Mouse (Mus musculus): Measurements from ENCODE around the gene Atrnl1. TPM values are rescaled to one million over a fixed set of nuclear protein-coding genes. Genes with fewer than 3 reads are reported as not detected.
"Not testable (repeated sequence)": the region's sequence is repeated elsewhere in the genome, so short reads cannot be mapped to it uniquely, and the experiment has no call there.

Gene Atrnl1
- total RNA-seq, 1 experiment from 2014 or later: 27.2 TPM

- no peak for ATAC-seq (ENCODE audit: extremely low read depth, insufficient number of reproducible peaks, low FRiP score, poor library complexity, severe bottlenecking)
Observed at GRCm38 (mm10) chr19:57985918-57986900, 375.4 kb downstream of the Atrnl1 start.

GRCm38 (mm10) chr19:57987696-57988393 lies 377.0 kb downstream of the Atrnl1 start:
- ATAC-seq (ENCODE audit: extremely low read depth, insufficient number of reproducible peaks, low FRiP score, poor library complexity, severe bottlenecking): no peak

GRCm38 (mm10) chr19:57988559-57989093 lies 377.8 kb downstream of the Atrnl1 start:
- no peak for ATAC-seq (ENCODE audit: extremely low read depth, insufficient number of reproducible peaks, low FRiP score, poor library complexity, severe bottlenecking)

DNA sequence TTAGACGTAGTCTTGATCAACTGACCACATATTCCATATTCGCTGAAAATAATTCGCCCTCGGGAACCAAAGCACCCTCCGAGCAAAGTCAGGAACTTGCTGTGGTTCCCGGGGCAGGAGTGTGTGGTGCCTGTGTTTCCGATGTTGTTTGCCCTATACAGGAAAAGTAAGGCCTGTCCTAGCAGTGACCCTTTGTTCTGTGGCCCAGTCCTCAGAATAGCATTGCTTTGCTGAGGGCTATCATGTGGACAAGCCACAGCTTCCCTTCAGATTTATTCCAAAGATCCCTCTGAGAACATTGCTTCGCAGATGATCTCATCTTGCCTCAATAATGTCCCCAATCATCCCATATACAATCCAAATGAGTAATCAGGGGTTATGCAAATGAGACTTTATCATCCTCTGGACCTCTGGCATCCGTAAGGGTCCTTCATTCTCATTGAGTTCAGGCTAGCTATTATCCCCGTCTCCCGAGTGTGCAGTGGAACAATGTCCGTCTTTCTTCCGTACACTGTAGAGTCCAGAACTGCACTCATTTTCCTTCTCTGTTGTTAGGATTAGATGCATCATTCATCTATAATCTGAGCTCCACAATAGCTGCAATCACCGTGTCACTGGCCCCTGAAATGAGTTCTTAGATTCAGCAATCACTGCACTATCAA lies 380.4 kb downstream of the Atrnl1 start:
- no peak for ATAC-seq (ENCODE audit: extremely low read depth, insufficient number of reproducible peaks, low FRiP score, poor library complexity, severe bottlenecking)

DNA sequence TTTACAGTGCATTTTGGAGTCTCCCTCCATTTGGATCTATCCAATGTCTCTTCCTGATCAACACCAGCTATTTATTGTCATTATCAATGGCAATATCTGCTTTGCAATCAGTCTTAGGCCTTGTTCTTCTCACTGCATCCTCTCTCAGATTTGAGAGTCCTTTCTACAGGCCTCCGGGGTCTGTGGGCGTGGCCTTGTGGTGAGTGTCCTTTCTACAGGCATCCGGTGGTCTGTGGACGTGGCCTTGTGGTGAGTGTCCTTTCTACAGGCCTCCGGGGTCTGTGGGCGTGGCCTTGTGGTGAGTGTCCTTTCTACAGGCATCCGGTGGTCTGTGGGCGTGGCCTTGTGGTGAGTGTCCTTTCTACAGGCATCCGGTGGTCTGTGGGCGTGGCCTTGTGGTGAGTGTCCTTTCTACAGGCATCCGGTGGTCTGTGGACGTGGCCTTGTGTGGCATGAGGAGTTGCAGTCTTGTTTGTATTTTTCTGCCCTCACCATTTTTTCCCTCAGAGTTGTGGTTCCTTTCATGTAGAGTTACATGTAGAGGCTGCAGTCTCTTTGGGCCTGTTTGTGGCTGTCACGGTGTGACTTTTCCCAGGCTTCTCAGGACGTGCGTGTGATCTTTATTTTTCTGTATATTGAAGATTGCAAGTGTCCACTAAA lies 383.5 kb downstream of the Atrnl1 start:
- not testable (repeated sequence) for ATAC-seq (ENCODE audit: extremely low read depth, insufficient number of reproducible peaks, low FRiP score, poor library complexity, severe bottlenecking)

DNA sequence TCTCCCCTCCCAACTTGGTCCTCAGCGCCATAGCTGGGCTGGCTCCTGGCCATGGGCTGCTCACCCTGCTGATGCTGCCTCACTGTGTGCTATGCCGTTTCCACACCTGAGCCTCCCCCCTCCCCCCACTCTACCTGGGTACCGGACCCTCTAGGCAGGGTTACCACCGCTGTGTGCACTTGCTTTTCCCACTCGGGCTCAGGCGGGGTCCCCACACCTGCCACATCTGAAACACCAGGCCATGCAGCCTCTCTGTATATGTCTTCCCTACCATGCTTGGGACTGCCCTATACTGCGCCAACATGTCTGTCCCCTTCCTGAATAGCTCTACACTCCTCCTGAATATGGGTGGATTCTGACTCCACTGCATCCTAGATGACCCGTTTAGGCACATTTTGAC lies 384.2 kb downstream of the Atrnl1 start:
- ATAC-seq (ENCODE audit: extremely low read depth, insufficient number of reproducible peaks, low FRiP score, poor library complexity, severe bottlenecking): no peak

DNA sequence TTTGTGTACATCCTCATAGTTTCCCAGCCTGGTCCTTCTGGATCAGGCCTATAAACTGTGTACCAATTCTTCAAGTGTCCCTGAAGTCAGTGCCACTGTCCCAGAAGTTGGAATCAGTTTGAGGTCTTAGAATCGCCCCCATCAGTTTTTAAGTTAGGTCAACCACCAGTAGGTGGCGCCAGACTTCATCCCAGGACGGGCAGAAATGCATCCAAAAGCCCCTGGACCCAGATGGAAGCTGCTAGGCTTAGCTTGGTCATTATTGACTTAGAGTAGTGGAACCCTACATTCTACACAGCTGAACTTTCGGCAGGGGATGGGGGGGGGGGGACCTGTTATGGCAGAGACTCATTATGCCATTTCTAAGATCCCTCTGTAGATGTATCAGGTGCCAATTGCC lies 387.1 kb downstream of the Atrnl1 start:
- no peak for ATAC-seq (ENCODE audit: extremely low read depth, insufficient number of reproducible peaks, low FRiP score, poor library complexity, severe bottlenecking)

DNA sequence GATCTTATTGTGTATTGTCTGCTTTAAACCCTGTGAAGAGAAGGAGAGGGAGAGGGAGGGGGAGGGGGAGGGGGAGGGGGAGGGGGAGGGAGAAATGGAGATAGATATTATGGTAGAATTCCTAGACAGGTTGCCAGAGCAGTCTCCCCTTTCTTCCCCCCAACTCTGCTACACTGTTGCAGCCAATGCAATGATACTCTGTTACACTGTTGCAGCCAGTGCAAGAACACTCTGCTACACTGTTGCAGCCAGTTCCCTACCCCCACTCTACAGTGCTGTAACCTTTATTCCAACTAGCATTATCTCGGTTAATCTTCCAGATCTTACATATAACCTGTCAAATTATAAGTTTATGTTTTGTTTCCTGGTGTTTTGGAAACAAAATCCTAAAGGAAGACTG lies 400.8 kb downstream of the Atrnl1 start:
- ATAC-seq (ENCODE audit: extremely low read depth, insufficient number of reproducible peaks, low FRiP score, poor library complexity, severe bottlenecking): no peak

DNA sequence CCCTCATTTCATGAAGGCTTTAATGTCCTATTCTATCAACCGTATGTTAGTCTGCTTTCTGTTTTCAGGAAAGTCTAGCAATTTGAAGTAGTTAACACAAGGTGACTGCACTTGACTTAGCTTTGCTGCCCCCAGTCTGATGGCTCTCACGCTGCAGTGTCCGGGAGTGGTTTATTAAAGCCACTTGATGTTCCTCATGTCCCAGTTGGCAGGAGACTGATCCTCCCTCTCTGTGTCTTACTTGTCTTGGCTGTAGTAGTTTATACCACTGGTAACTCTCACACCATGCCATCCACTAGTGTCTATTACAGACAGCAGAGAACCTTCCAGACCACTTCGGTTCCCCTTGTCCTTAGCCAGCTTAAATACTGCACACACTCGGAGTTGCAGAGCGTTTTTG lies 404.9 kb downstream of the Atrnl1 start:
- no peak for ATAC-seq (ENCODE audit: extremely low read depth, insufficient number of reproducible peaks, low FRiP score, poor library complexity, severe bottlenecking)

GRCm38 (mm10) chr19:58016561-58017453 lies 406.0 kb downstream of the Atrnl1 start:
- ATAC-seq (ENCODE audit: extremely low read depth, insufficient number of reproducible peaks, low FRiP score, poor library complexity, severe bottlenecking): no peak

GRCm38 (mm10) chr19:58017468-58017867 lies 406.6 kb downstream of the Atrnl1 start:
- ATAC-seq (ENCODE audit: extremely low read depth, insufficient number of reproducible peaks, low FRiP score, poor library complexity, severe bottlenecking): no peak

- ATAC-seq (ENCODE audit: extremely low read depth, insufficient number of reproducible peaks, low FRiP score, poor library complexity, severe bottlenecking): no peak
Observed at GRCm38 (mm10) chr19:58018698-58019097, 407.9 kb downstream of the Atrnl1 start.

- no peak for ATAC-seq (ENCODE audit: extremely low read depth, insufficient number of reproducible peaks, low FRiP score, poor library complexity, severe bottlenecking)
Observed at GRCm38 (mm10) chr19:58021514-58022284, 410.9 kb downstream of the Atrnl1 start.

GRCm38 (mm10) chr19:58023216-58023825 lies 412.5 kb downstream of the Atrnl1 start:
- ATAC-seq (ENCODE audit: extremely low read depth, insufficient number of reproducible peaks, low FRiP score, poor library complexity, severe bottlenecking): no peak

DNA sequence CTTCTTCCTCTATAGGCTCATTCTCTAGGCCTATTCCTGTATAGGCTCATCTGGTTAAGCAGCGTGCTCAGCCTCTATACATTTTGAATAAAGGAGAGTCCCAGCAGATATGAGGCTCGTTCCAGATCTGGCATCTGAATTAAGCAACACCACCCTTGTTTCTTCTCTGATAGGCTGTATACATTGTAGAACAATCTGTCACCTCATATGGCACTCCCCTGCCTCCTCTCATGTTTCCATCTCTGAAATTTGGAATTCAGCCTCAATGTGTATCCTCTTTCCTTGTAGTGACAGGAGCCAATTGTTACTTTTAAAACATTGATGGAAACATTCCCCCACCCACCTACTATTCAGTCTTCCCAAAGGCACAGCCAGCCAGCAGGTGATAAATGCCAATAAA lies 414.2 kb downstream of the Atrnl1 start:
- no peak for ATAC-seq (ENCODE audit: extremely low read depth, insufficient number of reproducible peaks, low FRiP score, poor library complexity, severe bottlenecking)

DNA sequence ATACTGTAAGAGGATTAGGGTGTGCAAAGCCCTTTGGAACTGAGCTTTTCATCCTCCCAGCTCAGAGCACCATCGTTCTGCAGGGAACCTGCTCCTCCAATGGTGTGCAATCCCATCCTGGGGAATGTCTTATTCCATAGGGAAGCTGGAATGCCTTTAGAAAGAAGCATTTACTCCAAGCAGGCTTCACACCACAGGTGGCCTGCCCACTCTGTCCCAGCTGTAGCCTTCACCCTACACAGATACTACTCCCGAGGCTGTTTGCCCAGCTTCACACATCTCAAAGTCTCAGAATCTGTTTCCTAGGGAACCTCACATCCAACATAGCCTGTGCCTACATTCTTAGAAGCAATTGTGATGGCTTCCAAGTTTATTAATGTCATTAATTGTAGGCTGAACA lies 418.8 kb downstream of the Atrnl1 start:
- ATAC-seq (ENCODE audit: extremely low read depth, insufficient number of reproducible peaks, low FRiP score, poor library complexity, severe bottlenecking): no peak

DNA sequence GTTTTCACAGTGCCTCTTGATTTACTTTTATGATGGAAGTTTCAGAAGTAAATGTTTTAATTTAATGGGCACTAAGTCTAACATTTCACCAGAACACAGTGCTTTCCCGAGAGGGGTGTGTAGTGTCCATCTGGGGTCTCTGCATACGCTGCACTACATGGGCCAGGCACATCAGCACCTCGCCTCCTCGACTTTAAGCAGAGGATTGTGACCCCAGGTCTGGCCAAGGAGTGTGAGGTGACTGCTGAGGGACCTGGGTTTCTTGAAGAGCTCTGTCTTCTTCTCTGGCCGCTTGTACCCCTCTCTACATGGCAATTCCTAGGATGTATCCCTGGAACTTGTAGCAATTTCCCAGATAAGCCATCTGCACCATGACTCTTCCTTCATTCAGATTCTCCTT lies 422.4 kb downstream of the Atrnl1 start:
- no peak for ATAC-seq (ENCODE audit: extremely low read depth, insufficient number of reproducible peaks, low FRiP score, poor library complexity, severe bottlenecking)
